Mouse (Mus musculus): ENCODE results near the gene Hist1h2af.

DNA sequence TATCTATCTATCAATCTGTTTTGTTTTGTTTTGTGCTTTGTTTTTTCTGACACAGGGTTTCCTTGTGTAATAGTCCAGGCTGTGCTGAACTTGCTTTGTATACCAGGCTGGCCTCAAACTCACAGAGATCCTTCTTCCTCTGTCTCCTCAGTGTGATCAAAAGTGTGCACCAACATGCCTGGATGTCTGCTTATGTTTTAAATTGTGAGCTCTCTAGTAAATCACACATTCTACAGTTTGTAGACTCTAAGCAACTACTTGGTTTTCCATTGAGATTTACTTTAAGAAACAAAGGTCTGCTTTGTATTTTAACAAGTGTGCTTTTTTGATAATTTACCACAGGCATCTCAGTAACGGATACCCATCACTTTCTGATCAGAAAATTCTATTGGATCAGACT, 44.1 kb downstream of the Hist1h2af start:
- no peak for TF ChIP-seq CTCF (IDR thresholded peaks at IDR 0.05; ENCODE audit: low read depth, low read length)
- TF ChIP-seq POLR2A (IDR thresholded peaks at IDR 0.05; ENCODE audit: borderline replicate concordance, low read depth, low read length): no peak
